Mouse (Mus musculus): Measurements from ENCODE around the gene Plxna4.

- TF ChIP-seq CTCF (IDR thresholded peaks at IDR 0.05; ENCODE audit: borderline replicate concordance, insufficient read depth, low read length) (no peak), POLR2A (IDR thresholded peaks at IDR 0.05; ENCODE audit: low read depth, low read length) (no peak)
These were observed 257.8 kb downstream of the Plxna4 start for GRCm38 (mm10) chr6:32330034-32330795.
